Mouse (Mus musculus) hematopoietic multipotent progenitor cell, adult 10-12 weeks (in vitro differentiated cells): ENCODE measurements around the gene Mroh9. TPM values are rescaled to one million over a fixed set of nuclear protein-coding genes. Genes with fewer than 3 reads are reported as not detected.

Experiments used
- polyA plus RNA-seq: library from polyadenylated mRNA; stranded (reverse); fragments of >175 nt; gene quantifications from 2 replicates; pipeline ENCODE4 v1.2.3, GENCODE M21; 2012; ENCODE audit warnings: low replicate concordance

The Mroh9 gene
- polyA plus RNA-seq: not detected in 2 replicates

GRCm38 (mm10) chr1:163085570-163085969 lies at the start of gene Mroh9:
Gene Mroh9 (minus strand): TSS chr1:163085670.

GRCm38 (mm10) chr1:162984428-162984827 lies 101.0 kb downstream of the Mroh9 start, which contains the start of gene Fmo3:
Gene Fmo3 (minus strand): TSS chr1:162984528.

Other genes starting within 250 kb of the Mroh9 start
- not detected in 2 replicates for gene Fmo1, start 219.1 kb downstream of the Mroh9 start, polyA plus RNA-seq
- not detected in 2 replicates for gene Fmo2, start 186.9 kb downstream of the Mroh9 start, polyA plus RNA-seq
- gene Fmo6, start 148.2 kb downstream of the Mroh9 start, polyA plus RNA-seq: not detected in 2 replicates
- gene Fmo3, start 101.1 kb downstream of the Mroh9 start, polyA plus RNA-seq: not detected in 2 replicates
- gene Prrx1, start 228.0 kb upstream of the Mroh9 start, polyA plus RNA-seq: 0.09 TPM in 1 of 2 replicates, not detected in the other